Mouse (Mus musculus): ENCODE data around the gene Dcxr.

Dcxr gene

DNA sequence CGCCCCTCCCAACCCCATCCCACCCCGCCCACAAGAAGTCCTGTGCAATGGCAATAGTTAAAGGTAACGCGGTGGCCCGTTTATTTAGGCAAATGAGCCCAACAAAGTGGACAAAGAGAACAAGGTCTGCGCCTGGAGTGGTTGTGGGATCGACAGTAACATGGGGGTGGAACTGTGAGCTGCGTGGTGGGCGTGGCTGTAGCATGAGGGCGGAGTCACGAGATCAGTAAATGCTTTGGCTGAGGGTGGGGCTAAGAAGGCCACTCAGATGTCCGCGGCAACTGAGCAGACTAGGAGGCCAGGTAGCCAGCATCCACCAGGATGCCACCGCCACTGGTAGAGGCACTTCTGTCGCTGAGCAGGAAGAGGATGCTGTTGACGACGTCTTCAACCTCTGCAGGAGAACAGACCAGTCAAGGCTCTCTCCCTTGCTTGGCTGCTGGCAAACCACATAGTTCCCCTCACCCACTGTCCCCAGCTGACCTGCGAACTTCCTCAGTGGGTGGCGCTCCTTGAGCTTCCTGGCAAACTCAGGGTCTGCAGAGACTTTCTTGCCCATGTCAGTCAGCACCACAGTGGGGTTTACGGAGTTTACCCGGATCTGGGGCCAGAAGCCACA is 2.5 kb upstream of the Dcxr start:
- peak; percentile 41 to 53 for DNase-seq (ENCODE audit: low spot score in 2 of 2)

DNA sequence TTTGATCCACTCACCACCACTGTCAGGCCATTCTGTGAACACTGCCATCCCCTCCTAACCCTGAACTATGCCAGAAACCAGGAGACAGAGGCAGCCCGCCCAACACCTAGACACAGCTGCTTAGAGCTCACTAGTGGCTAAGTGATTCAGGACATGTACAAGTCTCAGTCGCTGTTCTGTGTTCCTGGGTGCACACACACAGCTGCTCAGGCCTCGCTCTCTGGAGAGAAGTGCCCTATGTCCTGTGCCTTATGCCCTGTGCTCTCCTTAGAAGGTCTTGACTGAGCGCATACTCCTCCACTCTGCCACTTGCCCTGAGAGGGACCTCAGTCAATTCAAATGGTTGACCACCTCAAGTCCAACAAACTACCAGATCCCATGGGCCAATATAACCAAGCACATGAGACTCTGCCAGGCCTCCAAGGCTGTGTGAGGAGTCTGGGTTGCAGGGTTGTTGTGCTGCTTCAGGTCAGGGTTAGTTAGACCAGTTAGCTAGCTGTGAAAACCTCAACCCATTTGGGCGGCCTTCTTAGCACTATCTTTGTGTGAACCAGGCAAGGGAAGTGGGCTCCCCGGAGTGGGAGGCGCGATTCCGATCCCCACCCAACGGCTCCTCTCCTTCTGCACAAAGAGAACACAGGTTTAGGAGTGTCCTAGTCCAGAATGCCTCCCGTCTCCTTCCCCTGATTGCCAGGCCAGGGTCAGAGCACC is 1.6 kb upstream of the Dcxr start:
- no peak for DNase-seq (ENCODE audit: low spot score in 2 of 2)

DNA sequence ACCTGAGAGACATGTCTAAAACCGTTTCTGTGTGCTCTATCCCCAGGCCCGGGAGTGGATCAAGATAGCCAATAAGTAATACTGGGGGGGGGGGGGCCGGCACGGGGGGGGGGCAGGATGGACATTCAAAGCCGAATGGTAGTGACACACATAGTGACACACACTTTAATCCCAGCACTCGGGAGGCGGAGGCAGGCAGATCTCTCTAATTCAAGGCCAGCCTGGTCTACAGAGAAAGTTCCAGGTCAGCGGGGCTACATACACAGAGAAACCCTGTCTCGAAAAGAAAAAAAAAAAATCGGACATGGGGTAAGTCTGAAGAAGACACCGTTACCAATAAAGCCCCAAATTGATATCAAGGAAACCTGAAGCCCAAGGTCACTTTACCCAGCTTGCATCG is 483 bp upstream of the Dcxr start:
- DNase-seq (ENCODE audit: low spot score in 2 of 2): no peak

DNA sequence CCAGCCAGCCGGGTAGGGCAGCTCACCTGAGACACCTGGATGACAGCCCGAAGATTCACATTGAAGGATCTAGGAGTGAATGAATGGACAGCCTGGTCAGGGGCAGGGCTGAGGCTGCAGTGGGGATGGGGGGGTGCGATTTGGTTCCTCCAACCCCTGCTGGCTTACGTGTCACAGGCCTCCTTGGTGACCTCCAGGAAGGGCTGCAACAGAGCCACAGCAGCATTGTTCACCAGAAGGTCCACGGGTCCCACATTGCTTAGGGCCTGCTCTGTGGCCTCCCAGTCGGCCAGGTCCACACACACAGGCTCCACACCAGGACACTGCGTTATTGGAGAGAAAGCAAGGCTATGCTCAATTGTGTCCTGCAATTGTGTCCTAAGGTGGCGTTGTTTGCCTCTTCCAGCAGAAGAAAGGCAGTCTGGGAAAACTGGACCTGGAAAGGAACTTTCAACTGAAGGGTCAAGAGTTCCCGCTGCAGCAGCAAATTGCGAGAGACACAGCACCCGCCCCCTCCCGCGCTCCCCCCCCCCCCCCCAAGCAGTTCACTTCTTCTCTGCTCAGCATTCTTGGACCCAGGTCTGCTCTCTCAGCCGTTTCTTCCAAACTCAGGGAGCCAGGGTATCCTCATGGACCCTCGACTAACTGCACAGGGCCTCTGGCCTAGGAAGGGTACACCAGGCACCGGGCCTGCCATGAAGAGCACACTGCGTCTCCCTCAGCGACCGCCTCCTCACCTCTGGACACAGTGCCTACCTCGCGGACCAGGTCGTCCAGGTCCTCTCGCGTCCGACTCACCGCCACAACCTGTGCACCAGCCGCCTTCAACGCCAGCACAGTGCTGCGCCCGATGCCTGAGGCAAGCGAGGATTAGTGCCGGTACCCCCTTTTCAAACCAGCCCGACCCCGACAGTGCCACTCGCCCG is 575 bp downstream of the Dcxr start:
- DNase-seq (ENCODE audit: low spot score in 2 of 2): no peak

DNA sequence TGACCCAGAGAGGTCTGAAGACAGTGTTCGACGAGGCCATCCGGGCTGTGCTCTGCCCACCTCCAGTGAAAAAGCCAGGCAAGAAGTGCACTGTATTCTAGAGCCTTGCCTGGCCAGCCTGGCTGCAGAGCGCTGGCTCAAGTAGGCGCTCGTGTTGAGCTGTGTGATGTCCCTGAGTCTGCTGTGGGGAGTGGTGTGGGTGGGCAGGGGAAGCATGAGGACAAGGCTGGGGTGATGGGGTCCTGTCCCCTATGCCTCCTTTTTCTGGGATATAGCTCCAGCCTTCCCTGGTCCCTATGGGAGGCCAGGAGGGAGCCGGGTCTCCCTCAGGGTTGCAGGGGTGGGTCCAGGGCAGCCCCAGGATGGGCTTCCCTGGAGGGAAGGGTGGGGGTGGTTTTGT is 3.6 kb downstream of the Dcxr start:
- no peak for DNase-seq (ENCODE audit: low spot score in 2 of 2)

DNA sequence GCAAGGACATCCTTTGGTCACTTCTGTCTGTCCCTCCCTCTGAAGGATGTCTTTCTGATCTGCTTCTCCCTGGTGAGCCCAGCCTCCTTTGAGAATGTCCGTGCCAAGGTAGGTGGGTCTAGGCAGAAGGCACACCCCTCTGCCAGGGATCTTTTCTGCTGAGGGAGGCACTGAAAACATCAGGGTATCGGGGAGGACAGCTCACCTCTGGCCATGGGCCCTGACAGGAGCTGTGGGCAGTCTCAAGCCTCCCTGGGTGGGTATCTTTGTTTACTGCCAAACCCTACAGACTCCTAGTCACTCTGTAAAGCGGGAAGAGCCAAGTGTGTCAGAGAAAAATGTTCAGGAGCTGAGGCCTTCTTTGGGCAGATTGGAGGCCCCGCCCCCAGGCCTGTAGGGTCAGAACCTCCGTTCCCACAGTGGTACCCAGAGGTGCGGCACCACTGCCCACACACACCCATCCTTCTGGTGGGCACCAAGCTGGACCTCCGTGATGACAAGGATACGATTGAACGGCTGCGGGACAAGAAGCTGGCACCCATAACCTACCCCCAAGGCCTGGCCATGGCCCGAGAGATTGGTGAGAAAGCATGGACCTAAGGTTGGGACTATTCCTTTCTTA is 4.2 kb downstream of the Dcxr start:
- DNase-seq (ENCODE audit: low spot score in 2 of 2): no peak

DNA sequence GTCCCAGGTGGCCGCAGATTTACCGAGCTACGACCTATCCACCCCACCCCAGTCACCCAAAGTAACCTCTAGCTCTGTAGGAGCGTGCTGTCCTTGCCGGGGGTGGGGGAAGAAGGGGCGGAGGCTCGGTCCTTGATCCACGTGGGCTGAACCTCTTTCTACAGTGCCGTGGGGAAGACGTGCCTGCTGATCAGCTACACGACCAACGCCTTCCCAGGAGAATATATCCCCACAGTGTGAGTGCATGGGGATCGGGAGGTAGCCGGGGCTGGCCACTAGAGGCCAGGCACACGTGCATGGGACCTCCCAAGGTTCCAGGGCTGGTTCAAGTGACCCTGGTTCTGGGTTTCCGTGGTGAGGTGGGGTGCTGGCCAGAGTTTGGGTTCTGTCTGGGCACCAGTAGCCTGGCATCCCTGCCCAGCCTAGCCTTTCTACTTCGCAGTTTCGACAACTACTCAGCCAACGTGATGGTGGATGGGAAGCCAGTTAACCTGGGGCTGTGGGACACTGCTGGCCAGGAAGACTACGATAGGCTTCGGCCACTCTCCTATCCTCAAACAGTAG is 4.9 kb downstream of the Dcxr start:
- no peak for DNase-seq (ENCODE audit: low spot score in 2 of 2)

DNA sequence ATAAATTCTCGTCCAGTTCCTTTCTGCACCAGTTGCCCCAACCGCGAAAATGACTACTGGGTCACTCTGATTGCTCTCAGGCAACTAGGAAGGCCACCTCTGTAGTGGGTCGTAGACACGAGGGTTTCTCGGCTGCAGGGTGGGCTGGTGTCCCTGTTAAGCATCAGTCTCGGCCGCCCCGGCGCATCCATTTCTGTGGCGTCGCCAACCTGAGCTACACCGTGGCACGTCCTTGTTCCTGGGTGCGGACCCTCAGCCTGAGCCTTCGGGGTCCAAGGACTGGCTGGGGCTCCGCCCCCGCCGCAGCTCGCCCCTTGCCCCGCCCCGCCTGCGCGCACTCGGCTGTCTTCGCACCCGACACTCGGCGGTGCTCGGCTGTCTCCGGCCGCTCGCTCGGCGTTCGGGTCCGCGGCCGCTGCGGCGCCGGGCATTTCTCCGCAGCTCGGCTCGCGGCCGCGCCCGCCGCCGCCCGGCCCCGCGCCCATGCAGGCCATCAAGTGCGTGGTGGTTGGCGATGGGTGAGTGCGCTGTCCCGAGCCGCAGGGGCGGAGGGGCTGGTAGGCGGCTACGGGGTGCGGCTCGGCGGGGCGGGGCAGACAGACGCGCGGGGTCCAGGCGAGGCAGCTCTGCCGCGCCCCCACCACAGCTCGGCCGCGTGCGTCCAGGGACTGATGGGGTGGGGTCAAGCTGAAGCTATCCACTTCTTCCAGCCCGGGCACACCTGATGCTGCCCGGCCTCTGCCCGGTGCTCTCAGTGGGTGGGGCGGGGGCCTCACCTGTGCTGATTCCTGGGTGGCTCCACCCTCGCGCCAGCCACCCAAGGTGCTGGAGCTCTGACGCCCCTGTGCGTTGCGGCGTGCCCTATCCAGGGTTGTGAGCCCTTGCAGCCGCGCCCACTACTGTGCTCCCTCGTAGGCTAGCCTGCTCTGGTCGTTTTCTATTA is 5.7 kb downstream of the Dcxr start, which contains the start of gene Rac3:
TSS of gene Rac3 (plus strand) at position 347 of the 943 bp plus-strand sequence.
- DNase-seq (ENCODE audit: low spot score in 2 of 2): peak in 1 of 2 experiments; percentile 46

DNA sequence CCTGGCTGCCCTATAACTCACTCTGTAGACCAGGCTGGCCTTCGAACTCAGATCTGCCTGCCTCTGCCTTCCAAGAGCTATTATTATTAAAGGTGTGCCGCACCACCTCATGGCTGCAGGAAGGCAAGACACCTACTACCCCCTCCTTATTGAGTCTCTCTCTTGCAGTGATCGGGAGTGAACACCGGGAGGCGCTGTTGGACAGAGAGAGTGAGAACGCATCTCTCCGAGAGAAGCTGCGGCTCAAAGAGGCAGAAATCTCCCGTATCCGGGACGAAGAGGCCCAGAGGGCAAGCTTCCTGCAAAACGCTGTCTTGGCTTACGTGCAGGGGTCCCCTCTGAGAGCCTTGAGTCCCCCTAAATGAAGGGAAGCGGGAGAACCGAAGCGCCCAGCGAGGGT is 6.6 kb downstream of the Dcxr start:
- DNase-seq (ENCODE audit: low spot score in 2 of 2): peak; percentile 85 to 90

DNA sequence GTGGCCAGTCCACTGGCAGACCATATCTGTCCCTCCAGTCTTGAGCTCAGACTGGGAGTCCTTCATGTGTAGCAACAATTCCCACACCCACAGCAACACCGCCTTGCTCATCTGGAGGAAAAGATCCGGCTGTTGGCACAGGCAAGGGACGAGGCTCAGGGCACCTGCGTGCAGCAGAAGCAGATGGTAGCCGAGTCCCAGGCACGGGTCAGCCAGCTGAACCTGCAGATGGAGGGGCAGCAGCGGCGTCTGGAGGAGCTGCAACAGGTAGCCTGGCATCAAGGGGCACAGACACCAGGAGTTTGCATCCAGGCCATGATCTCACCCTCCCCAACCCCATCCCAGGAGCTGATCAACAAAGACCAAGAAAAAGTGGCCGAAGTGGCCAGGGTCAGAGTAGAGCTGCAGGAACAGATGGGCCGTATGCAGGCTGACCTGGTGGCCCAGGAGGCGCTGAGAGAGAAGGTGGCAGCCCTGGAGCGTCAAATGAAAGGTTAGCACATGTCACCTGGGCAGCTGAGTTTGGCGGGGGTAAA is 7.2 kb downstream of the Dcxr start:
- DNase-seq (ENCODE audit: low spot score in 2 of 2): no peak

DNA sequence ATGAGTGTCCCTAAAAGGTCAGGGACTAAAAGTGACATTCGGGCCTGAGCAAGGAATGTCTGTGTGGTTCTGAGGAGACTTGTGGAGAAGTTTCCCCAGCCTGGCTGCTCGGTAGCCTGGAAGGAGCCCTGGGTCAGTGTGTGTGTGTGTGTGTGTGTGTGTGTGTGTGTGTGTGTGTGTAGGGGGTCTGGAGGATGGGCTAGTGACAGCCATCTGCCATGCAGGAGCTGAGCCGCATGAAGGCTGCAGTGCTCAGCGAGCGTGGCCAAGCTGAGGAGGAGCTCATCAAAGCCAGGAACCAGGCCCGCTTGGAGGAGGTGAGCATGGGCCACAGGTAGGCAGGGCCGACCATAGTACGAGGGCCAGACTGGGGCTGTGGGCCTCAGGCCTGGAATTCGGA is 7.8 kb downstream of the Dcxr start:
- no peak for DNase-seq (ENCODE audit: low spot score in 2 of 2)

DNA sequence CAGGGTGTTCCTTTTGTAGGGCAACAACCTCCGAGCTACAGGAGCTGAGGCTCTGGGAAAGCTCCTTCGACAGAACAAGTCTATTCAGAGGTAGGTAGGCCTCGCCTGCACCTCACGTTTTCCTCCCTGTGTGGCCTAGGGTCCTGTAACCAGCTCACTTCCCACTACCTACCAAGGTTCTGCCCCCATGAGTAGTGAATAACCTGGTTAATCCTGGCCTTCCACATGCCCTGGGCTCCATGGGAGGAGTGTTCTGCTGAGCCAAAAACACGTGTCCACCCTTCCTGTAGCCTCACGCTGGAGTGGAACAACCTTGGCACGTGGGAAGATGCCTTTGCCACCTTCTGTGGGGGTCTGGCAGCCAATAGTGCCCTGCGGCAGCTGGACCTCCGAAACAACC is 11.9 kb downstream of the Dcxr start:
- no peak for DNase-seq (ENCODE audit: low spot score in 2 of 2)

DNA sequence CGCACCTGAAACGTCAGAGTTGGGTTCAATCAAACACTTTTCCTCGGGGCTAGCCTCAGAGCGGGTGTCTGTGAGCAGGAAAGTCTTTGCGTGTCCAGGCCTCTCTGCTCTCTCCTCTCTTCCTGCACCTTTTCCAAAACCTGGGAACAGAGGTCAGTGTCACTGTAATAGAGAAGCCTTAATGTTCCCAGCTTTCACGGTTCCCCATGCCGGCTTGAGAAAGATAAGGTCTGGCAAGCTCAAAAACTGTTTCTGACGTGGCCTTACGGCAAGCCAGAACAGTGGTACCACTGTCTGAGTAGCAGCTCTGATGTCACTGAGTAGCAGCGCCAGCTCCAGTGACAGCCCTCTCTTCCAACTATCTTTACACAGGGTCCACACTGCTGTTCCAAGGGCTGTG is 12.5 kb downstream of the Dcxr start:
- DNase-seq (ENCODE audit: low spot score in 2 of 2): no peak

DNA sequence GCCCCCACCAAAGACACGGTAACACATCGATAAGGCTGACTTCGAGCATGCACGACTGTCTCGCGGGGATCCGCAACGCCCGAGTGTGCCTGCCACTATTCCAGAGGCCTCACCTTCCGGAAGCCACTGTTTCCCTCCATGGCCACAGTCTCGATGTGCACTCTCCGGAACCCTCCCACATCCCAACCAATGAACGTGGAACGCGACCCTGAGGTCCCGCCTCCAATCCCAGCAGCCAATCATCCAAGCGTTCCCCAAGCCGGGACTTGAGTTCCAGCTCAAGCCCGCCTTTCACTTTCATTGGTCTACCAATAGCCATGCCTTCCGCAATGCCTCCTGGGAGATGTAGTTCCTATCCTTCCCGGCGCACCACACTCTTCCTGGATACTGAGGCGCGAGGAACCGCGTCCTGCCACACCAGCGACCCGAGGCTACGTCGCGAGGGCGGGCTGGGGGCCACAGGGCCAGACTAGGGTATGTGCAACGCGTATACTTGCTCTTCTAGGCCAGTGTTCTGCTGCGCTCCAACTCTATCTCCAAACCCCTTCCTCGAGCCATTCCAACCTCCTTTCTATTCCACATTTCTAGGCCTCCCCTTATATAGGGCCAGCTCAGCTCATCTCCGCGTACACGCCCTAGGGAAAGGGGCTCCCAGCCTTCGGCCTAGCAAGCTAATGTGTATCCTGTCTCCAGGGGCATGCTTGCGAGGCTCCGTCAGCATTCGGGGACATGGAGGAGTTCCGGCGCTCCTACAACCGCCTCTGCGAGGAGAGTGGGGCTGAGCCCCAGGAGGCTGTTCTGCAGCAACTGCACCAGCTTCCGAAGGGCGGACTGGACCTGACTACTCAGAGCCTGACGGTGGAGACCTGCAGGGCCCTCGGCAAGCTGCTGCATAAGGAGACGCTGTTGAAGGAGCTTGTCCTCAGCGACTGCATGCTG is 13.2 kb downstream of the Dcxr start, which contains the start of the genes Cenpx and Lrrc45:
TSS of gene Cenpx (minus strand) at position 159 of the 939 bp plus-strand sequence.
TSS of gene Lrrc45 (plus strand) at position 346 of the 939 bp plus-strand sequence.
- DNase-seq (ENCODE audit: low spot score in 2 of 2): peak; percentile 98

DNA sequence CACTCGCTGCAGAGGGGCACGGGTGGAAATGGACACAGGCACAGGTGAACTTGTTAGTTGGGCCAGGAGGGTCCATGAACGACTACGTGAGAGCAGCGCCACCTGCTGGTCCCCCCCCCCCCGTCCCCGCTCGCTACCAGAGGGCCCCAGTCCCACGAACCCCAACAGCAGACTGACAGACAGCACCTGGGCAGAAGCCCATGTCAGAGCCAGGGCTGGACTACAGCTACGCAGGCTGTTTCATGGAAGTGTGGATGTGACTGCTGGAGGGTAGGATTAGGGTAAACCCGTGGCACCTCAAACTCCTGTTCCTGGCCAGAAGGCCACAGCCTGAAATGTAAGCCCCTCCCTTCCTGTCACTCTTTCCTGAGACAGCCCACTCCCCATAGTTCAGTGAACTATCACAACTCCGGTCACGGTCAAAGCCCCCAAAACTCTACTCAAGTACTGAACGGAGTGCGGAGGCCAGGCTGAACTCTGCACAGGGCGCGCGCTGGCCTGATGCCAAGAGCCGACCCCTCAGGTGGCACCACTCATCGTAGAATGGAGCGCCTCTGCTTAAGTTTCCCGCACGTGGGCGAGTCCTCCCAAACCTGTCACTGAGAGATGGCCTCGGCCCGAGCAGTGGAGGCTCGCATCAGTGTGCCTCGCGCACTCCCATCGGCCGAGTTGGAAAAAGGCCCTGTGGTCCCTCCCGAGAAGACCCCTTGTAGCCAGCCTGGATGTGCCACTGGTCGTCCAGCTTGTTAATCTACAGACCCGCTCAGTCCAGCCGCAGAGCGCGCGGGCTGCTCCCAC is 14.1 kb downstream of the Dcxr start:
- peak; percentile 38 to 46 for DNase-seq (ENCODE audit: low spot score in 2 of 2)

DNA sequence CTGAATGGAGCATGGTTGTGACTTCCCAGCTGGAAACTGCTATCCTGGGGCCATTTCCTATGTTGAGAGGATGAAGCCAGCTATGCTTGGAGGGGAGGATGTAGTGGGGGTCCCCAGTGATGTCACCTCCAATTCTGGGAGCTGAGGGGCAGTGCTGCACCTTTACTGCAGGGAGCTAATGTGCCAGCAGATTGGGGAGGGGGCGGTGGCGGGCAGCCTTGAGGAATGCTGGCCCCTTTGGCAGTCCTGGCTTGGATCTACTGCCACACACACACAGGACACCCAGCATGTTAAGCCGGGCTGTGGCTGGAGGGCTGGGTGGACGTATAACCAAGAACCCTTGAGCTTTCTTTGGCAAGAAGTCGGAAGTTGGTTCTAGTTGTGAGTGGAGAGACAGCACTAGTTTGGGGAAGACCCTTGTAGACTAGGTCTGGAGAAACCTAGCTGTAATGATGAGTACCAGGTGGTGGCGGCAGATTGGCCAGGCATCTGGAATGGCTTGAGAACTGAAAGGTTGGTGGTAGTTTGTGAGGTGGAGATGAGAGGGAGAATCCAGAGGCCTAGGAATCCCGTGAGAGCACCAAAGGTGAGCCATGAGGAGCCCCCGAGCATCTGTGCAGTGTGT is 15.0 kb downstream of the Dcxr start:
- DNase-seq (ENCODE audit: low spot score in 2 of 2): no peak

DNA sequence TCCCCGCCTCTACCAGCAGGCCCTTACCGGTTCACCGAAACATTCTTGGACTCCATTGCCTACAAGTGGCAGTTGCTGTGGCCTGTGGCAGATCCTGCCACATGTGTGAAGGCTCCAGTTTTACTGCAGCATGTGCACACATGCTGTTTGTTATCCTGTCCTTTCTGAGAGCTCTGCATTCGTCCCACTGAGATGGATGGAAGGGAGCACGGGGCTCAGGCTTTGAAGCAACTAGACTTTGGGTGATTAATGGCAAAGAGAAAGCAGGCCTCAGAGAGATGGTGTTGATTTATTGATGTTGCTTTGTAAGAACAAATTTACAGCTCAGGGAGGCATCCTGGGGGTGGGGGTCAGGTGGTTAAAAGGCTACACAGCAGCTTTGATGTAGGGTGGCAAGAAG is 16.4 kb downstream of the Dcxr start:
- DNase-seq (ENCODE audit: low spot score in 2 of 2): no peak

DNA sequence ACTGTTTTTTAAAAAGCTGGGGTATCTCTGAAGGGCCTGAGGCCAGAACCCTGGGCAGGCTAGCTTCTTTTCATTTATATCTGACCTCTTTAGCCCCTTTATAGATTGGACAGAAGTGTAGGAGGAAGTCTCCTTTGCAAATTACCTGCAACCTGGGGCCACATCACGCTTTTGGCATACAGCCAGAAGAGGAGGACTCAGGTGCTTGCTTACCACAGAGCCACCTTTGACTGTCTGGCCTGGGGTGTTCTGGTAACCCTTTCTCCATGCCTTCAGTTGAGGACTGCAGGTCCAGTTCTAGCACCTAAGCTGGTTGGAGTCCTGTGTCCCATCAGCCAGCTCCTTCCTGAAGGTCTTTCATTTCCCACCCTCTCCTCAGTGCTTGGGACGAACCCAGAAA is 17.5 kb downstream of the Dcxr start:
- DNase-seq (ENCODE audit: low spot score in 2 of 2): no peak
